Mouse (Mus musculus): ENCODE data around the gene Emsy.

Emsy gene

DNA sequence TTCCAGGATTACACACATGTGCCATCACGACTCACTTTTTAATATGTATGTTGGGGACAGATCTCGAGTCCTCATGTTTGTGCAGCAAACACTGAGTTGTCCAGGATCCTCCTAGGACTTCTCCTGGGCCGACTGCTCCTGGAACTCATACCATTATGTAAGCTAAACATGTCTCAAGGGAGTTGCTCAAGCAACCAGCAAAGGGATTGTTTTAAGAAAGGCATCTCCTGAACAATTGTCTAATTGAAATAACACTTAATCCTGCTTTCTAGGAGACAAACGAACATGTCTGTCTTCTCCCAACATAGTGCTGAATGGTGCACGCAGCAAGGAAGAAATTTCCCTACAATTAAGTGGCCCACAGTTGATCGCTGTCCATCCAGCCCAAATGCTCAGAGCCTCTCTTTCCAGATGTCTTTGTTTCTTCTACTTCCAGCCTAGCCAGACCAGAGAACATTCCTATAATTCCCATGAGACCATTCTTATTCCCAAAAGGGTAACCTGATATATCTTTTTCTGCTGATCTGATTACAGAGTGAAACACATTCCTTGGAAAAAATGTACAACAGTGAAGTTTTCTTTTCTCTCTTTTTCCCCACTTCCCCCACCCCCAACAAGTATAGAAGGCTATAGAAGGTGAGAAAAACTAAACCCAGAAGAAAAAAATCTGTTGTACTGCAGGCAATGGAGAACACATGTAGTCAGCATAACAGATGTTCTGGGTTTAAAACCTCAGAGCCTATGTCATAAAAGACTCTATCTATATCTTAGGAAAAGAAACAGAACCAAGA is 11.6 kb upstream of the Emsy start:
- no peak for DNase-seq (ENCODE audit: low spot score)

GRCm38 (mm10) chr7:98665726-98666125 is 9.1 kb upstream of the Emsy start:
- DNase-seq (ENCODE audit: low spot score): no peak

- DNase-seq (ENCODE audit: low spot score): no peak
Observed at GRCm38 (mm10) chr7:98665166-98665565, 8.6 kb upstream of the Emsy start.

DNA sequence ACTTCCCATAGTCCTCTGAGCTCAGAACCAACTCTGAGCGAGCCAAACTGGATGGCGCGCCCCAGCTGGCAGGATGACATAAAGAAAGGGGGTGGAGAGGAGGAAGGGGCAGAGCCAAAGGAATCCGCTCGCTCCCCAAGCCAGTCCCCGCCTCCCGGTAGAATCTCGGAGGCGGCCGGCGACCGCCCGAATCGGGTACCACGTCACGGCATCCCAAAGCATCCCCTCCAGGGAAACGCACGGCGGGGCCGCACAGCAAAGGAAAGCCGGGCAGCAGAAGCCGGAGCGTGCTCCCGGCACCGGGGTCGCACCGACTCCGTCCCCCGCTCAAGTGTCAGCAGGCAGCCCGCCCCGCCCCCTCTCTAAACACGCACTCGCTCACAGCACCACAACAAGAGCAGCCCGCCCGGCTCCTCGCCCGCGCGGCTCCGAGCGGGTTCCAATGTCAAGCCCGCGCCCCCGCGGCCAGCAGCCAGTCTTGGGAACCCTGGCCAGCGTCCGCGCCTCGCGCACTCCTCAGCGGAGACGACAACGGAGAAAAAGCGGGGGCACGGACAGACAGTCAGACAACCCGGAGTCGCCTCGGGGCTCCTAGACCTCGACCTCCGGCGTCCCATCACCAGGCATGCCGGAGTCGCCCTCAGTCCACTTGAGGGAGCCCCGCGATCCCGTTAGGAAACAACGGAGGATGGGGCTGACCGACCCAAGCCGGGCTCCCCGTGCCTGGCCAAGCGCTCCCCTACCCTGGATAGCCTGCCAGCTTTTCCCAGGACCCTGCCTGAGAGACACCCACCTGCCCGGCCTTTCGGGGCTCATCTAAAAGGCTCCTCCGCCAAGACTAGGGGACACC is 677 bp downstream of the Emsy start:
- peak; percentile 58 for DNase-seq (ENCODE audit: low spot score)

DNA sequence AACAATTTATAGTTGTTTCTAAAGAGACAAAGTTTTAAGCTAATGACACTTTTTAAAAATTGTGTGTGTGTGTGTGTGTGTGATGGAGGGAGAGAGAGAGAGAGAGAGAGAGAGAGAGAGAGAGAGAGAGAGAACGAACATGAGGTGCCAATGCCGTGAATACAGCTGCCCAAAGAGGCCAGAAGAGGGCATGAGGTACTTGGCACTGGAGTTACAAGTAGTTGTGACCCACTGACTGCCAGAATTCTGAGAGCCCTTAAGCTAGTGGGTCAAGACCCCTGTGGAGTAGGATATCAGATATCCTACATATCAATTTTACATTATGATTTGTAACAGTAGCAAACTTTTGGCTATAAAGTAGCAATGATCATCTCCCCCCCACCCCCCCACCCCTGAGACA is 4.9 kb downstream of the Emsy start:
- no peak for DNase-seq (ENCODE audit: low spot score)

- no peak for DNase-seq (ENCODE audit: low spot score)
Observed at GRCm38 (mm10) chr7:98644238-98644637, 12.3 kb downstream of the Emsy start.

DNA sequence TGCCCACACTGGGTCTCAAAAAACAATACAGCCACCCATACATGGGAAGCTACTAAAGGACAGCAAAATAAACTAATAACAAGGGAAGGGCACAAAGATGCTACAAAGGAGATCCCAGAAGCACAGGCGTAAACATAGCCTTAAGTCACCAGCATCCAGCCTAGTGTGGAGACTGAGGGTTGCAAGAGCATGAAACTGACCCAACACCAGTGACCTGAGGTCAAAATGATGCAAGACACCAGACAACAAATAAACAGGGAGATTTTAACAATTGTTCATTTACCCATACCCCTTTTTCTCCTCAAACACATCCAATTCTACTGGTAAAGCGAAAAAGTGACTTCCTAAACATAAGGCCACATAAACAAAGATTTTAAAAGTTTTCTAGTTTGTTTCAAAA is 20.0 kb downstream of the Emsy start:
- no peak for DNase-seq (ENCODE audit: low spot score)

- DNase-seq (ENCODE audit: low spot score): no peak
Observed at GRCm38 (mm10) chr7:98633032-98633431, 23.6 kb downstream of the Emsy start.

- no peak for DNase-seq (ENCODE audit: low spot score)
Observed at GRCm38 (mm10) chr7:98629947-98630346, 26.6 kb downstream of the Emsy start.

- DNase-seq (ENCODE audit: low spot score): no peak
Observed at GRCm38 (mm10) chr7:98617739-98618138, 38.8 kb downstream of the Emsy start.

GRCm38 (mm10) chr7:98612936-98613335 is 43.6 kb downstream of the Emsy start:
- no peak for DNase-seq (ENCODE audit: low spot score)

- DNase-seq (ENCODE audit: low spot score): no peak
Observed at GRCm38 (mm10) chr7:98608520-98608919, 48.1 kb downstream of the Emsy start.

DNA sequence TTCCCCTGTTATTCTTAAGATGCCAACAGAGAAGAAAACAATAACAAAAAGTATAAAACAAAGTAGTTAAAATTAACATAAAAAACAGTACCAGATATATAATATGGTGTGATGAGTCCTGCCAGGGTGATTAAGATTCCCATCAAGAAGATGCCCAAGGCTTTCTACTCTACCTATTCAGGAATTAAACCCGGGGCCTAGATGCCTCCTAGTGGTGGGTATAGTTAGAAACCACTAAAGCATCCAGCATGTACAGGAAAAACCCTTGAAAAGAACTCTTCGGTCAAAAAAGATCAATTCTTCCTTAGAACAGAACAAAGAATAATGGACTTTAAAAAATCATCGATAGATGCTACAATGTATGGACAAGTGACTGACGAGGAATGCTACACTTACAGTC is 49.4 kb downstream of the Emsy start:
- DNase-seq (ENCODE audit: low spot score): no peak

DNA sequence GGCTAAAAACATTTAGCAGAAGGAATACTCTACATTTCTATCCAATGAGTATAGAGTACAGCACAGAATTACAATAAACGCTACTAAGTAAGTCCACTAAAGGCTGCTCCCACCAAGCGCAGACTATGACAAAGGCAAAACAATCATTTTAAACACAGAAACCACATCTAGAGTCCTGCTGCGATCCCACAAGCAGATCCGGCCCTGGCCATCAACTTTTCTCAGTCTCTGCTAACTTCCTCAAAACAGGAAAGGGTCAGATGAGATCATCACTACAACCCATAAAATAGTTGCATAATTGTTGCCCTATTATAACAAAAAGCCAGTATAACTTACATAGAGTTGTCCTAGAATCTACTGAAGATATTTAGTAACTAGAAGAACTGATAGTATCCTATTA is 54.9 kb downstream of the Emsy start:
- DNase-seq (ENCODE audit: low spot score): no peak

- no peak for DNase-seq (ENCODE audit: low spot score)
Observed at GRCm38 (mm10) chr7:98597402-98597801, 59.2 kb downstream of the Emsy start.

GRCm38 (mm10) chr7:98594731-98595130 is 61.9 kb downstream of the Emsy start:
- no peak for DNase-seq (ENCODE audit: low spot score)

- no peak for DNase-seq (ENCODE audit: low spot score)
Observed at GRCm38 (mm10) chr7:98593276-98593675, 63.3 kb downstream of the Emsy start.

DNA sequence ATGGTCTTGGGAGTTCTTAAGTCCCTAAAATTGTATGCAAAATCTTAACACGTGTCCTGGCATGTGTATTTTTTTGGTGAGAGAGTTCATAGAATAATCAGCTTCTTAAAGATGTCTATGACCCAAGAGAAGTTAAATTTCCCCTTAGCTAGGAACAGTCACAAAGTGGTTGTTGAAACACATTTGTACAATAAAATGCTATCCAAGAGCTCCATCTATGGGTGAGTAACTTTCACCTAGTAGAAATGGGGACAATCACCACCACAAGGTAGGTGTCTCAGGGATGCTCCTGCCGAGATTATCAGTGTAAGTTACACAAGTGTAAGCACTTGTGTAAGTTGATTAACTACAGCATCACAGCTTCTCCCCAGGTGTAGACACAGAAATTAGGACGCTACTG is 67.6 kb downstream of the Emsy start:
- no peak for DNase-seq (ENCODE audit: low spot score)

DNA sequence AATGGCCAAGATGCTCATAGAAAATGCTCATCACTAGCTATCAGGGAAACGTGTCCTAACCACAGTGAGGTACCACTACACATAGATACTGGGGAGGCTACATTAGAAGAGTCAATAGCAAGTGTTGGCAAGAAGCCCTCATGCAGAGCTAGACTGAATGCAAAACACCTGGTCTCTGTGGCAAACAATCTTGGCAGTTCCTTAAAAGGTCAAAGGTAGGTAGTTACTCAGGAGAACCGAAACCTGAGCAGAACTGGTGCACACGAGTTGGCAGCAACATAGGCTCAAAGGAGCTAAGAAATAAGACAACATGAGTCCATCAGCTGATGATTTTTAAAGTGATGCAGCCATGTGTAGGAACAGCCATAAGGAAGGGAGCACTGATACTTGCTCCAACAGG is 70.3 kb downstream of the Emsy start:
- DNase-seq (ENCODE audit: low spot score): no peak

- no peak for DNase-seq (ENCODE audit: low spot score)
Observed at GRCm38 (mm10) chr7:98584555-98584954, 72.0 kb downstream of the Emsy start.

DNA sequence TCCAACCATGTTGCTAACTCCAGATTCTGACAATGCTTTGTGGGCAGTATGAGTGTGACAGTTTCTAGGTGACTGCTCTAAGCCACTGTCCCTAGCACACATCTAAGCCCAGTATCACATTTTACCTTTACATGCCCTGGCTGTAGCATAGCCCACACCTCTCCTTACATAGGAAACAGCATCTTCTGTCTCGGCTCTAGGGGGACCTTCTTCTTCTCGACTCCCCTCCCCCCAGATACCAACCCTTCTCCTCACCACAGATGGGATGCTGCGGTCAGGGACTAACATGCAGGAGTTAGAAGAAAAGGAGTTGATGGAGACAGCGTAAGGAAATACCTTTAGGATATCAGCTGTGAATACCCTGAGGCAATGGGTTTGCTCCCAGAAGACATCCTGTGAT is 75.3 kb downstream of the Emsy start:
- no peak for DNase-seq (ENCODE audit: low spot score)

DNA sequence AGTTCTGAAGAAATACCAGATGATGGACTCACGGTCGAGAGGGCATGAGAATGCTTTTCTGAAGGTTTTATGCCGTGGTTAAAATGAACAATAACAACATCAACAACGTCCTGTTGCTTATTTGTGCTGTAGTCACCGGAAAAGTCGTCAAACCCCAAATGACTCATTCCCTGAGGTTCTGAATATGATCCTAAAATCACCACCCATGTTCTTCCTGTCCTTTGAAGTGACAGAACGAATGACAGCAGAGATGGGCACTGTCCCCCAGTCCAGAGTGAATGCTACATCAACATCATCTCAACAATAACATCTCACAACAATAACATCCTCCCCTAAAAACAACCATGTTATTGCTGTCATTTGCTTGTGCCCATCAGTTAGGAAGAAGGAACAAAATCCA is 76.1 kb downstream of the Emsy start:
- no peak for DNase-seq (ENCODE audit: low spot score)

- DNase-seq (ENCODE audit: low spot score): no peak
Observed at GRCm38 (mm10) chr7:98579731-98580130, 76.9 kb downstream of the Emsy start.
